Mouse (Mus musculus) intestine, embryonic 14.5 days (tissue): ENCODE measurements around the gene Polr2l. TPM values are rescaled to one million over a fixed set of nuclear protein-coding genes. Genes with fewer than 3 reads are reported as not detected.

Experiments used
- ATAC-seq: fragments of 200-750 bp; cut with Nextera tagmentation; replicated peaks from 2 replicates; pipeline ENCODE4 v1.8.0; 2017; ENCODE audit warnings: low read depth, moderate number of reproducible peaks, moderate TSS enrichment, moderate library complexity; ENCODE audit not compliant: low FRiP score, low TSS enrichment
- DNase-seq: peaks from one replicate; pipeline ENCODE4 v3.0.0-alpha.2; 2018; ENCODE audit warnings: low spot score
- H3K27ac ChIP-seq: fragments of 300-500 bp; sonication (generic); 2 replicates; pipeline ENCODE4 v1.5.1; 2014; ENCODE audit warnings: low read depth, mild to moderate bottlenecking, control low read depth
- H3K27me3 ChIP-seq: fragments of 300-500 bp; sonication (generic); replicated peaks from 2 replicates; pipeline ENCODE4 v1.6.1; 2014; ENCODE audit warnings: low read length, control low read depth; ENCODE audit not compliant: control insufficient read depth, insufficient read depth
- H3K36me3 ChIP-seq: fragments of 300-500 bp; sonication (generic); 2 replicates; pipeline ENCODE4 v1.6.1; 2014; ENCODE audit warnings: low read length, control low read depth; ENCODE audit not compliant: control insufficient read depth, insufficient read depth
- H3K4me1 ChIP-seq: fragments of 300-500 bp; sonication (generic); replicated peaks from 2 replicates; pipeline ENCODE4 v1.6.1; 2014; ENCODE audit warnings: low read length, control low read depth, mixed read lengths; ENCODE audit not compliant: control insufficient read depth, insufficient read depth
- H3K4me2 ChIP-seq: fragments of 300-500 bp; sonication (generic); 2 replicates; pipeline ENCODE4 v1.6.1; 2014; ENCODE audit warnings: low read length
- H3K4me3 ChIP-seq: fragments of 300-500 bp; sonication (generic); 2 replicates; pipeline ENCODE4 v1.5.1; 2014; ENCODE audit warnings: low read depth, low read length, control low read depth, mixed read lengths
- H3K9ac ChIP-seq: fragments of 300-500 bp; sonication (generic); 2 replicates; pipeline ENCODE4 v1.6.1; 2014; ENCODE audit warnings: mild to moderate bottlenecking, low read length
- H3K9me3 ChIP-seq: fragments of 300-500 bp; sonication (generic); 2 replicates; pipeline ENCODE4 v1.6.1; 2016; ENCODE audit warnings: low read length, control low read depth; ENCODE audit not compliant: control insufficient read depth
- WGBS: fragments of 180-500 bp; shearing (Covaris S2); extraction: QIAGEN DNeasy Blood & Tissue Kit; methylation state at CpG from one replicate; pipeline ENCODE4 v1.1.7; 2014; 5-methylcytosine and 5-hydroxymethylcytosine counted together
- polyA plus RNA-seq: library from polyadenylated mRNA; unstranded; fragments of >200 nt; fragmentation: Nextera tagmentation; extraction: Ambion mirVana; gene quantifications from 2 replicates; pipeline ENCODE4 v1.2.1, GENCODE M21; 2014

The Polr2l gene
- polyA plus RNA-seq, 1 experiment from 2014 or later: 73.4 TPM

GRCm38 (mm10) chr7:141468164-141468521 is 6.8 kb downstream of the Polr2l start:
- H3K36me3 ChIP-seq: peaks cover 32% of the 10 kb centered on the region
- H3K4me3 ChIP-seq: peak overlapping the region; percentile 75
- no peak for DNase-seq
- H3K27me3 ChIP-seq: peaks cover 26% of the 10 kb centered on the region
- peak overlapping the region; percentile 91 for H3K4me2 ChIP-seq
- peaks cover 34% of the 10 kb centered on the region for H3K4me1 ChIP-seq
- ATAC-seq: 0 out of 2 replicates have a peak, but pooled peaks have one; percentile 6
- H3K9ac ChIP-seq: peak overlapping the region; percentile 80
- H3K27ac ChIP-seq: peak overlapping the region; percentile 80
- H3K9me3 ChIP-seq: no peaks in the 10 kb centered on the region
- WGBS: 4% methylated on average over 5 of the region's 5 CpGs

- Histone ChIP-seq H3K4me1 (peaks cover 34% of the 10 kb centered on the region), H3K4me2 (peak within 1 kb of the TSS; percentile 91), H3K4me3 (peak within 1 kb of the TSS; percentile 75), H3K27me3 (peaks cover 34% of the 10 kb centered on the region), H3K36me3 (peaks cover 27% of the 10 kb centered on the region), H3K27ac (peak within 1 kb of the TSS; percentile 80), H3K9ac (peak within 1 kb of the TSS; percentile 80), H3K9me3 (no peaks in the 10 kb centered on the region)
- under 1% methylated on average over 52 of the region's 52 CpGs for WGBS
- DNase-seq (peak; percentile 93), ATAC-seq (peak; percentile 75)
Measured at GRCm38 (mm10) chr7:141467230-141468030, 7.5 kb downstream of the Polr2l start, which contains the start of gene Cd151. TSS of gene Cd151 (plus strand) at chr7:141467392.

- Histone ChIP-seq H3K36me3 (peaks cover 20% of the 10 kb centered on the region), H3K9ac (peak overlapping the region; percentile 80), H3K27me3 (peaks cover 41% of the 10 kb centered on the region), H3K9me3 (no peaks in the 10 kb centered on the region), H3K4me3 (peak overlapping the region; percentile 75), H3K4me2 (peak overlapping the region; percentile 91), H3K4me1 (peaks cover 37% of the 10 kb centered on the region), H3K27ac (peak overlapping the region; percentile 80; the same call in 1 of the 2 replicates)
- WGBS: 62% methylated on average over 10 of the region's 10 CpGs
- ATAC-seq (0 out of 2 replicates have a peak, but pooled peaks have one; percentile 0), DNase-seq (no peak)
Measured at GRCm38 (mm10) chr7:141466607-141467148, 8.3 kb downstream of the Polr2l start.

GRCm38 (mm10) chr7:141466045-141466394 is 8.9 kb downstream of the Polr2l start:
- Histone ChIP-seq H3K9me3 (no peaks in the 10 kb centered on the region), H3K4me3 (no peak overlapping the region), H3K9ac (no peak overlapping the region), H3K4me1 (peaks cover 37% of the 10 kb centered on the region), H3K27me3 (peaks cover 48% of the 10 kb centered on the region), H3K27ac (no peak overlapping the region), H3K36me3 (peaks cover 15% of the 10 kb centered on the region), H3K4me2 (no peak overlapping the region)
- DNase-seq (no peak), ATAC-seq (no peak)
- WGBS: 82% methylated on average over 7 of the region's 7 CpGs

GRCm38 (mm10) chr7:141465388-141466044 is 9.4 kb downstream of the Polr2l start:
- Histone ChIP-seq H3K27ac (no peak overlapping the region), H3K9ac (no peak overlapping the region), H3K36me3 (peaks cover 10% of the 10 kb centered on the region), H3K27me3 (peaks cover 53% of the 10 kb centered on the region), H3K4me3 (no peak overlapping the region), H3K9me3 (no peaks in the 10 kb centered on the region), H3K4me1 (peaks cover 37% of the 10 kb centered on the region), H3K4me2 (no peak overlapping the region)
- DNase-seq (no peak), ATAC-seq (no peak)
- 40% methylated on average over 10 of the region's 10 CpGs for WGBS

GRCm38 (mm10) chr7:141464603-141465201 is 10.2 kb downstream of the Polr2l start:
- no peaks in the 10 kb centered on the region for H3K9me3 ChIP-seq
- no peak overlapping the region for H3K9ac ChIP-seq
- peaks cover 61% of the 10 kb centered on the region for H3K27me3 ChIP-seq
- WGBS: 11% methylated on average over 38 of the region's 38 CpGs
- no peak for DNase-seq
- peaks cover 2% of the 10 kb centered on the region for H3K36me3 ChIP-seq
- peaks cover 36% of the 10 kb centered on the region for H3K4me1 ChIP-seq
- ATAC-seq: no peak
- peak overlapping the region; percentile 36 for H3K4me2 ChIP-seq
- peak overlapping the region; percentile 2 for H3K4me3 ChIP-seq
- no peak overlapping the region for H3K27ac ChIP-seq

- no peak for DNase-seq
- H3K4me2 ChIP-seq: peak overlapping the region; percentile 36; the same call in 1 of the 2 replicates
- peaks cover 29% of the 10 kb centered on the region for H3K4me1 ChIP-seq
- no peak for ATAC-seq
- no peak overlapping the region for H3K9ac ChIP-seq
- H3K27me3 ChIP-seq: peaks cover 64% of the 10 kb centered on the region
- H3K9me3 ChIP-seq: no peaks in the 10 kb centered on the region
- H3K4me3 ChIP-seq: peak overlapping the region; percentile 2
- H3K36me3 ChIP-seq: 0 out of 2 replicates have a peak, but pooled peaks cover 3% of the 10 kb centered on the region
- 36% methylated on average over 12 of the region's 12 CpGs for WGBS
- no peak overlapping the region for H3K27ac ChIP-seq
Measured at GRCm38 (mm10) chr7:141463824-141464602, 10.9 kb downstream of the Polr2l start.
